Mouse (Mus musculus) Patski (cell line): ENCODE measurements around the gene Fbxl16. TPM values are rescaled to one million over a fixed set of nuclear protein-coding genes. Genes with fewer than 3 reads are reported as not detected.

Source experiments
- ATAC-seq: fragments of 100-300 bp; one replicate; pipeline ENCODE4 v1.8.0; 2021
- CTCF ChIA-PET: fragments of 350-600 bp; sonication (Branson Sonifier 250); formaldehyde crosslinking; loops from one replicate; lab custom pipeline; 2022; ENCODE audit warnings: inconsistent platforms; lab: Charles Lee
- POLR2A ChIA-PET: fragments of 350-600 bp; sonication (Branson Sonifier 250); formaldehyde crosslinking; loops from one replicate; lab custom pipeline; 2022; ENCODE audit warnings: antibody characterized with exemption, inconsistent platforms; lab: Charles Lee
- DNase-seq: peaks from one replicate; pipeline ENCODE4 v3.0.0-alpha.2; 2011; ENCODE audit warnings: low read depth, low spot score
- H3K27me3 ChIP-seq: fragments of 371-371 bp; one replicate; pipeline ENCODE4 v1.5.1; 2021
- CTCF ChIP-seq: fragments of 100-300 bp; IDR thresholded peaks from one replicate; pipeline ENCODE4 v1.5.1; 2021
- in situ Hi-C: fragments of 300-500 bp; cut with MboI; formaldehyde crosslinking; loops from 3 replicates; pipeline ENCODE4 v1.11.1; 2018; ENCODE audit warnings: low pct_unique_long_range_greater_than_20kb, mixed read lengths
- polyA plus RNA-seq: library from polyadenylated mRNA; unstranded; gene quantifications from one replicate; pipeline ENCODE4 v1.2.3, GENCODE M21; 2021

Gene Fbxl16
- polyA plus RNA-seq, 1 experiment from 2014 or later, result 4.0 TPM

- in situ Hi-C loops, result no loop called here
- DNase-seq (peak; percentile 68), ATAC-seq (peak; percentile 41)
- ChIA-PET CTCF (interaction anchor here (0.9 to 2.1 kb wide), 3 partner anchors 9 to 35 kb away, joined by 3 to 8 read pairs (median 5); partner anchors contain the start of genes Mcrip2 and Wdr24), POLR2A (interaction anchor here (0.7 to 2.5 kb wide), 6 partner anchors 9 to 30 kb away, joined by 3 to 11 read pairs (median 4); partner anchors contain the start of genes Fbxl16, Gm20683, Rhot2 and Wdr24)
- no peaks in the 10 kb centered on the region for H3K27me3 ChIP-seq
- TF ChIP-seq CTCF, result no peak
Observed at GRCm38 (mm10) chr17:25833291-25833663, 24.4 kb downstream of the Fbxl16 start, which contains the start of gene Stub1. Stub1 (minus strand) TSS chr17:25833404.

GRCm38 (mm10) chr17:25833961-25834594 is 25.2 kb downstream of the Fbxl16 start:
- no peak for TF ChIP-seq CTCF
- ATAC-seq (no peak), DNase-seq (no peak)
- POLR2A ChIA-PET, result interaction anchor here (0.9 to 1.8 kb wide), 5 partner anchors 8 to 52 kb away, joined by 3 to 7 read pairs (median 4); partner anchors contain the start of genes Fbxl16, Gm20683 and Rhot2
- in situ Hi-C loops, result no loop called here
- CTCF ChIA-PET, result interaction anchor here (0.6 kb wide), 1 partner anchor 21 kb away, joined by 3 read pairs; no protein-coding TSS in a partner anchor
- H3K27me3 ChIP-seq, result no peaks in the 10 kb centered on the region

- in situ Hi-C loops, result no loop called here
- ATAC-seq, result no peak
- POLR2A ChIA-PET, result interaction anchor here (1.6 kb wide), 2 partner anchors 22 to 53 kb away, joined by 3 to 4 read pairs; no protein-coding TSS in a partner anchor
Observed at GRCm38 (mm10) chr17:25834595-25835222, 25.8 kb downstream of the Fbxl16 start.

GRCm38 (mm10) chr17:25835301-25835700 is 26.4 kb downstream of the Fbxl16 start:
- DNase-seq (no peak), ATAC-seq (no peak)
- H3K27me3 ChIP-seq, result no peaks in the 10 kb centered on the region
- in situ Hi-C loops, result no loop called here
- TF ChIP-seq CTCF, result no peak
- POLR2A ChIA-PET, result interaction anchor here (1.6 kb wide), 1 partner anchor 53 kb away, joined by 3 read pairs; no protein-coding TSS in a partner anchor
- CTCF ChIA-PET, result no interaction called here

More at GRCm38 (mm10) chr17:25834595-25835222, 25.8 kb downstream of the Fbxl16 start:
- CTCF ChIA-PET, result interaction anchor here (0.6 kb wide), 1 partner anchor 21 kb away, joined by 3 read pairs; no protein-coding TSS in a partner anchor
- TF ChIP-seq CTCF, result no peak
- DNase-seq, result no peak
- H3K27me3 ChIP-seq, result no peaks in the 10 kb centered on the region

- ChIA-PET POLR2A (interaction anchor here (1.6 to 2.2 kb wide), 3 partner anchors 8 to 54 kb away, joined by 3 to 7 read pairs (median 4); partner anchors contain the start of gene Wdr90), CTCF (no interaction called here)
- DNase-seq (no peak), ATAC-seq (no peak)
- in situ Hi-C loops, result no loop called here
- no peaks in the 10 kb centered on the region for H3K27me3 ChIP-seq
- no peak for TF ChIP-seq CTCF
Observed at GRCm38 (mm10) chr17:25835816-25836215, 26.9 kb downstream of the Fbxl16 start.

GRCm38 (mm10) chr17:25836397-25837075 is 27.7 kb downstream of the Fbxl16 start:
- in situ Hi-C loops, result no loop called here
- TF ChIP-seq CTCF, result no peak

GRCm38 (mm10) chr17:25837076-25837410 is 28.2 kb downstream of the Fbxl16 start, which contains the start of gene Rhbdl1:
Rhbdl1 (minus strand) TSS chr17:25837295.
- ChIA-PET POLR2A (interaction anchor here (0.6 to 2.2 kb wide), 6 partner anchors 9 to 58 kb away, joined by 3 to 7 read pairs (median 4); partner anchors contain the start of gene Wdr90), CTCF (no interaction called here)
- no peak for TF ChIP-seq CTCF
- no peaks in the 10 kb centered on the region for H3K27me3 ChIP-seq
- in situ Hi-C loops, result no loop called here
- no peak for DNase-seq
- ATAC-seq, result no peak

More at GRCm38 (mm10) chr17:25836397-25837075, 27.7 kb downstream of the Fbxl16 start:
- no peak for DNase-seq
- POLR2A ChIA-PET, result interaction anchor here (1.1 to 2.2 kb wide), 3 partner anchors 8 to 25 kb away, joined by 3 to 7 read pairs (median 4); partner anchors contain the start of gene Wdr90
- H3K27me3 ChIP-seq, result no peaks in the 10 kb centered on the region
- no peak for ATAC-seq
- CTCF ChIA-PET, result no interaction called here

- ATAC-seq (no peak), DNase-seq (no peak)
- TF ChIP-seq CTCF, result no peak
- in situ Hi-C loops, result no loop called here
- no peaks in the 10 kb centered on the region for H3K27me3 ChIP-seq
- ChIA-PET POLR2A (interaction anchor here (0.6 to 2.2 kb wide), 5 partner anchors 9 to 58 kb away, joined by 3 to 7 read pairs (median 4); partner anchors contain the start of gene Wdr90), CTCF (no interaction called here)
Observed at GRCm38 (mm10) chr17:25837533-25837932, 28.6 kb downstream of the Fbxl16 start.

- H3K27me3 ChIP-seq, result no peaks in the 10 kb centered on the region
- in situ Hi-C loops, result no loop called here
- no peak for TF ChIP-seq CTCF
- DNase-seq, result no peak
- ATAC-seq, result no peak
- CTCF ChIA-PET, result no interaction called here
- POLR2A ChIA-PET, result interaction anchor here (0.6 kb wide), 1 partner anchor 14 kb away, joined by 3 read pairs; no protein-coding TSS in a partner anchor
Observed at GRCm38 (mm10) chr17:25838904-25839303, 30.0 kb downstream of the Fbxl16 start.
